Mouse (Mus musculus) kidney, postnatal 14 days (tissue): Measurements from ENCODE around the gene Ccdc78.
A peak's percentile ranks its signal among the peaks of the same experiment; 100 is the strongest.
"Not testable (repeated sequence)": the region's sequence is repeated elsewhere in the genome, so short reads cannot be mapped to it uniquely, and the experiment has no call there.

Experiments used
- DNase-seq: peaks from one replicate; pipeline ENCODE4 v3.0.0; 2022; ENCODE audit warnings: mixed read lengths

The Ccdc78 gene

DNA sequence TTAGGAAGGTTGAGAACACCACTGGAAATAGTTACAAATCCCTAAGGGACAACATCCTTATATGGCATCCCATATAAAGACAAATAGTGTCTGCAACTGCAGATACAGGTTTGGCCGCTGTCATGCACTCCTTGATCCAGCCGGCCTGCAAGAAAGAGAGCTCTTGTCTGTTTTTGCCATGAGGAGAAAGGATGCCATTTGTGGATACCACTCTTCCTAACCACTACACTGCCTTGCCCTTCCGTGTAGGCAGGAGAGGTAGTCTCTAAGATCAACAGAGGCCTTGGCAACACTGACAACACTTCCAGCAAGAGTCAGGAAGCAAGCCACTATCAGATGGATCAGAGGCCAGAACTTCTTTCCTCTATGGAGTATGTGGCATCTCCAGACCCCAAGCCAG is at the start of gene Ccdc78:
Gene Ccdc78 (plus strand): TSS at position 301 of the 400 bp plus-strand sequence.
- no peak for DNase-seq

DNA sequence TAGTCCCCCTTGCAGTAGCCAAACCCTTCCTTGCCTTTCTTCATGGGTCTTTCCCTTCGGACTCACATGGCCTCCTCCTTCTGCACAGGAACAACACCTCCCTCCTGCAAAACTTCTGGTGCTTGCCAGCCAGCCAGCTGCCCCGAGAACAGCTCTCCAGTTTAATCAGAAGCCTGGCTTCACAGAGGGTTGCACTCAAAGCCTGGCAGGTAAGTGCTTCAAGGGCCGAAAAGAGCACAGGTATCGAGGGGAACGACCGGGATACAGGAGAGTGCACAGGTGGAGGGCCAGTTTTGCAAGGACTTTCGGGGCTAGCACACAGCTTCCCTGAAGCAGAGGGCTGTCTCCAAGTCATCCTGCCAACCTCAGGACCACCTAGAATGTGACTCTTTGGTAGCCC is 47.5 kb upstream of the Ccdc78 start:
- DNase-seq = no peak

DNA sequence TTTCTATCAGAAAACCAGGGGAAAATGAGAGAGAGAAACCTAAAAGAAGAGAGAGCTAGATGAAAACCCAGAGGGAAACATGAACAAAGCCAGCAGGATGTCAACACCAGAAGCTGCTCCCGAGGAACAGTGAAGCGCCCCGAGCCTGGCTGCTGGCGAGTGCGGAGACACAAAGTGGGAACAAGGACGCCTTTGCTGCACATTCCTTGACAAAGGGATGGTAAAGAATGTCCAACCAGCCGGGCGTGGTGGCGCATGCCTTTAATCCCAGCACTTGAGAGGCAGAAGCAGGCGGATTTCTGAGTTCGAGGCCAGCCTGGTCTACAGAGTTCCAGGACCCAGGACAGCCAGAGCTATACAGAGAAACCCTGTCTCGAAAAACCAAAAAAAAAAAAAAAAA is 44.9 kb upstream of the Ccdc78 start:
- not testable (repeated sequence) for DNase-seq

DNA sequence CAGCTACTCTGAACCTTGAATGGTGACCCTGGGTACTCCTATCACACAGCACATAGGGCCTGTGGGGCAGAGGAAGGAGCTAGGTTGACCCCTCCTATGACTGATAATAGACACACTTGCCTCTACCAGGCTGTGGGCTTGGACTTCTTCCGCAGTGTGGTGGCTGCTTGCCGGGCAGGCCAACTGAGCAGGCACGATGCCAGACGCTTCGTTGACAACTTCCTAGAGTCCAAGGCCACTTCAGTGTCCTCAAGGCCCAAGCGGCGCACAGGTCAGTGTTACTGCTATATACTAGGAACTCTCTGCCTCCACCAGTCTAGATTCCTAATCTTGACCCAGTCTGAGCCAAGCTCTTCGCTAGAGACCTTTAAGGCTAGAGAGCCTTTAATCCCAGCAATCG is 42.5 kb upstream of the Ccdc78 start:
- DNase-seq = no peak

DNA sequence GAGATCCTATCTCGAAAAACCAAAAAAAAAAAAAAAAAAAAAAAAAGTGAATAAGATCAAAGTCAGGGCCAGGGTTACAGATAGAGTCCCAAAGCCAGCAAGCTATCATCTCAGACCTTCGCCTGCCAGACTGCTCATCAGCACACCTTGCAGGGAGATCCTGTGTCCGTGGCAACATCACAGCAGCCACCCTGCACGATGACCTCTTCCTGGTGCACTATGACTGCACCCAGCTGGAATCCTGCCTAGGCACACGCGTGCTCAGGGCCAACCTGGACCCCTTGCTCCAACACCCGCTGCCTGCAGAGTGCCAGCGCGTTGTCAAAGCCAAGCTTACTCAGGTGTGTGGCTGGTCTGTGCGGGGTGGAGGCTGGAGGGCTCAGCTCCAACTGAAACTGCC is 42.1 kb upstream of the Ccdc78 start:
- no peak for DNase-seq

DNA sequence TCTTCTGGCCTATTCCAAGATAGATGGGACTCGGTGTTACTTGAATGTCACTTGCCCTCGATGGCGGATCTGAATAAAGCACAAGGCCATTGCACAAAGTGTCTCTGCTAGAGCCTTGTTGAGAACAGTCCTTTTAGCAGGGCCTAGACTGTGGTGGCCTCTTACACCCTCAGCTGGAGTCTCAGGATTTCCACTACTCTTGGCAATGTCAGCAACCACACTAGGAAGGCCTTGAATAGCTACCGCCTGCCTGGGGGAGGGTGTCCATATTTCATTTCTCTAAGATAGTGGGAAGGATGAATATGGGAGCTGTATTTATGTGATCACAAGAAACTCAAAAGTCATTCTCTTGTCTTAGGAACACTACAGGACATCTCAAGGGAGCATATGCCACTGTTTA is 38.1 kb upstream of the Ccdc78 start:
- DNase-seq = no peak

DNA sequence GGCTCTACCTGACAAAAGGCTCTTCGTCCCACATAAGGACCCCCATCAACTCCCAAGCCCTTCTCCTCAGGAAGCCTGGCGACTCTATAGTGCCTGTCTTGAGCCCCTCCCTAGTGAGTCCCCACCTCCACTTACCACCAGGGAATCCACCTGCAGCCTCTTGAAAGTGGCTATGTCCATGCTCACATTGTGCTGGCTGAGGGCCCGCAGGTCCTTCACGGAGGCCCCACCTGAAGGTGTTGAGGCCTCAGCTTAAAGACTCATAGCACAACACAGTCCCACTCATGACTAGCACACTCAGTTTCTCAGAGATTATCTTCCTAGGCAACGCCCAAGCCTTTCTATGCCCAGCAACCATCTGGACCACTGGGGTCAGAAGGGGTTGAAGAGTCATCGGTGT is 37.1 kb upstream of the Ccdc78 start:
- DNase-seq = no peak

DNA sequence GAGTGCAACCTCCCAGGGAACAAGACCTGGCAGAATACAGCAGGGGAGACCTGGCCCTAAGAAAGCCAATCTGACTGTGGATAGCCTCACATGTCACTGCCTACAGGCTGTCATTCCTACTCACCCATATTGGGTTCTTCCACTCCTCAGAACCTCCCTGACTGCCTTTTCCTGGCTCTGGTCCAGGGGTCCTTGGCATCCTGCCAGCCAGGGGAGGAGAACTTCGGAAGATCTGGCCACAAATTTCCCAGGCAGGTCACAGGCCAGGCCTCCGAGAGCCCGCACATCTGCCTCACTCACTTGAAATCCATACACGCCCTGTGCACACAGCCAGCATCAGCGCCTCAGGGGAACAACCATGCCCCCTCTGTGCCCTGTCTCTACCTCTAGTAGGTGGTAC is 34.9 kb upstream of the Ccdc78 start:
- DNase-seq = peak; percentile 59

DNA sequence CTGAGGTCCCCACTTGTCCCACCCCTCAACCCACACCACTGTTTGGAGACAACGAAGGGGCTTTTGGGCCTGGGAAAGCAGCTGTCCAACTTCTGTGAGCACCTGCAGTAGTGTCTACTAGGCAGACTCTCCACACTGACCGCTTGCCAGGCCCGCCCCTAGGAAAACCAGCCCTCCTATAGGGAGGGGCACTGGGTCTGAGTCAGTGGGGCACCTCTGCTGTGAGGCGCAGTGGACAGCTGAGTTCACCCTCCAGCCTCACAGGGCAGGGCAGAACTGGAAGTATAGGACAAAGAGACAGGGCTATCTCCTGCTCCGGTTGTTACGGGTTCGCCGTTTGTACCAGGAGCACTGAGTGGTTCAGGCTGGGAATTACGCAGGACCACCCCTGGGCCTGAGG is 32.1 kb upstream of the Ccdc78 start, which contains the start of gene Msln:
Gene Msln (minus strand): TSS at position 138 of the 400 bp plus-strand sequence.
- DNase-seq = no peak

DNA sequence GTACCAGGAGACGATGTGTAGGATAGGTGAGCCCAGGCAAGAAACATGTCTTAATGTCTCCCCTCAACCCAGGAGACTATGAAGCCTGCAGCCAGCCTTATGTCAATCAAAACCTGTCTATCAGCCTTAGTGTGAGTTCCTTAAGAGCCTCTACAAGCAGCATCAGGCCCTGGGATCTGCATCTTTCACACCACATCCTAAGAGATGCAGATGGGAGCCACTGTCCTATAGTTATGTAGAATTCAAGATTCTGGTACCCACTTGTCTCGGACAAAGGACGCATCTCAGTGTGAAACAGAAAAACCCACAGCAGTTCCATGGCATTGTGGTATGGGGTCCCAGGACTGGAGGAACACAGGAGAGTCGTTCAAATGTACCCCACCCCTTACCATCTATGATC is 31.3 kb upstream of the Ccdc78 start:
- no peak for DNase-seq

DNA sequence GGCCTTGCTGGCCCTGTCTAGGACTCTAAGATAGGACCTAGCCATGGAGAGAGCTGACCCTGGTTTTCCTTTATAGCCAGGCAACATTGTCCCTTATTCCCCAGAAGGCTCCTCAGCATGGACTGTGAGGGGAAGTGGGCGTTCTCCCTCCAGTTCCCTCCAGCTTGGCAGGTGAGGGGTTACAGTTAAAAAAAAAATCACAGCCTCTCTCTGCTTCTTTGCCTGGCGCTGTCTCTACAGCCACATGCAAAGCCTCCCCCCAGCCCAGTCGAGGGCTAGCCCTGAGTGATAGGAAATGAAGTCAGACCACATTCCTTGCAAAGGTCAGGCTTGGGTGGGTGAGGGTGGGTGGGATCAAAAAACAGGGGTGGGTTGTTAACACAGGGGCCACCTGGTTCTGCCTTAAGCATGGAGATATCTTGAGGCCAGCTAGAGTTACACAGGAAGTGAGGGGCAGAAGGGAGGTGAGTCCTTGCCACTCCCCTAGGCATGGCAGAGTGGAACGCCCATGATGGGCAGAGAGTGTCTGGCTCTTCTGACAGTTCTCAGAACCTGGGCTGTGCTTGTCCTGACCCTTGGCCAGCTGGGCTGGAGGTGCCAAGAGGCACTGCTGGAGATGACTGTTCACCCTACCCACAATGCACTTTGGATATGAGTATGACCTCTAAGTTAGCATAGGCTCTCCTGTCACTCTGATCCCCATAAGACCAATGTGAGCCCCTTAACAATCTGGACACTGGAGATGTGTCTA is 30.6 kb upstream of the Ccdc78 start:
- DNase-seq = no peak

DNA sequence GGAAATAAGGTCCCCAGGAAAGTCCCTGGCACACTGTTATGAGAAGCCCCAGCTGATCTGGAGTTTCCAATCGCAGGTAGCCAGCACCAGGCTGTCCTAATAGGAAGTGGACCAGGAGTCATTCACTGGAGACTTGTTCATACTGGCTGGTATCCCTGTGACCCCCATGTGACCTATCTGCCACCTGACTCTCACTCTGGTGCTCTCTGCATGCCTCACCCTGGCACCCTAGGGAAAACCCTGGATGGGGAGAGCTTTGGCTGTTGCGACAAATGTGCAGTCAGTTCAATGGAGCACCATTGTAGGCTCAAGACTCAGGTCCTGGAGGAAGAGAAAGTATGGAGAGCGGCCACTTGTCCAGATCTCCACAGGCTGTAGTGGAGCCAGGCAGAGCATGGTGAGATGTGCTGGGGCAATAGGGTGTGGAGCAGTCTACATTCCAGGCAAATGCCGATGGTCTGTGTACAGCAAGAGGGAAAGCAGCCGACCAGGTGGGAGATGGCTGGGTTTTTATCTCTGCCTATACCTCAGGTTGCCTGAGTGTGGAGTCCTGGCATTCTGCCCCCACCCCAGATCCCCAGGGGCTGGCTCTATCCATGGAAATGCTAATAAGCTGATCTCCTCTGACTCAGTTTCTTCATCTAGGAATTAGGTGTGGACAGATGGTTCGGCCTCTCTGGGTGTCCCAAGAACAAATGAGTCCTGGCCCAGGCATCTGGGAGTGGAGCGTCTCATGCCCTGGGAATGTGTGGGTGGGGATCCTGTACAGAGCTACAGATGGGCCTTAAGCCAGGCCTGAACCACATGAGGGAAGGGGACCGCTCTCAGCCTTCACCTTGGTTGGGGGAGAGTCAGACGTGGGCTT is 29.8 kb upstream of the Ccdc78 start:
- DNase-seq = no peak

DNA sequence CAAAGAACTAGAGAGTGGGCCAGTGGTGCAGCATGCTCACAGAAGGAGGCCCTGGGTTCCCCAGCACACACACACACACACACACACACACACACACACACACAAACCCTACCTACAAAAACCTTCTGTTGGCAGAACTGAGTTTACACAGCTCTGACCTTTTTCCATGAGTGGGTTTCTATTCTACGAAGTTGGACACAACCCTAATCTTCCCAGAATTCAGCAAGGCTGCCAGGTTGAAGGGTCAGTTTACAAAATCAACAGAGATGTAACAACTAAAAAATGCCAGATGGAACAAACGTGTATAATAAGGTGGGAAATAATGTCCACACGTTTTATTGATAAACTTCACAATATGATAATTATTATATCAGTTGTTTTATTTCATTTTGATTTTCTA is 28.7 kb upstream of the Ccdc78 start:
- DNase-seq = no peak

DNA sequence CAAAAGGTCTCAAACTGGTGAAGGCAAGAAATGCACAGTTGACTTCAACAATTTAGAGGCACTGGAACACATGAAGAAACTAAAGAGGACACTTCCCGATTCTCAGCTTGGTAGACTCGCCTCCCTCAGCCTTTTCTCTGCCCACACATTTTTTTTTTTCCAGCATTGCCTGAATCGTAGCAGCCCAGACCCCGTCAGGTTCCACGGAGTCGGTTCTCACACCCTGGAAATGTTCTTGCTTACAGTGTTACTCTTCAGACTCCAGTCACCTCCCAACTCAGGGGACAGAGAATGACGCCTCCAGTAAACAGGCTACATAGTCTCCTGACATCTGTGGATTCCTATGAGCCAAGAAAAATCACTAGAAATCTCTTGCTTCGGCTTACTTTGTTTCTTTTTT is 26.2 kb upstream of the Ccdc78 start:
- no peak for DNase-seq

DNA sequence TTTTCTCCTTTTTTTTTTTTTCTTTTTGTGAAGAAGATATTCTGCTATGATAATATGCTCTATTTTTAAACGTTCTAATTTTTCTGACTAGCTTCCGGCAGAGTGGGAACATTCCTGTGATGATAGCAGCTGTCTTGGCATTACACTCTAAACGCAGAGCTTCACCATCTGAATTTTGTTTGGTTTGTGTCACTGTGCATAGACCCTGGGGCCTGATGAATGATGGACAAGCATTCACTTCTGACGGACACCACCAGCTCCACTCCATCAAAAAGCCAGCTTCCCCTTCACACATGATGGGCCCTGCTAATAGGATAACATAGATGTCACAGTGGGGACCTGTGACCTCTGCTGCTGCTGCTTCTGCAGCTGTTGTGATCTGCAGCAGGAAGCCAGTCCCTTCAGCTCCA is 24.8 kb upstream of the Ccdc78 start:
- peak; percentile 30 for DNase-seq

DNA sequence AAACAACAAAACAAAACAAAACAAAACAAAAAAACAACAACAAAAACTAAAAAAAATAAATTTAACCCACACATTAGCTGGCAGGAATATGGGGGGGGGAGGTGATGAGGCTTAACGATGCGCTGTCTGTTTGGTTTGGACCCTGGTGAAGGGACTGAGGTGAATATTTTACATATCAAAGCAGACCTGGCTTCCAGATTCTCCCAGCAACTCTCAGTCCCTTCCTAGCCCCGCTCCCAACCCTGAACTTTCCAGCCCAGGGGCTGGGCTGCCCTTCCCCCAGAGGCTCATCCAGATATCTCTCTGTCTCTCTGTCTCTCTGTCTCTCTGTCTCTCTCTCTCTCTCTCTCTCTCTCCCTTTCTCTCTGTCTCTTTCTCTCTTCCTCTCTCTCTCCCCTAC is 23.8 kb upstream of the Ccdc78 start:
- DNase-seq = no peak

DNA sequence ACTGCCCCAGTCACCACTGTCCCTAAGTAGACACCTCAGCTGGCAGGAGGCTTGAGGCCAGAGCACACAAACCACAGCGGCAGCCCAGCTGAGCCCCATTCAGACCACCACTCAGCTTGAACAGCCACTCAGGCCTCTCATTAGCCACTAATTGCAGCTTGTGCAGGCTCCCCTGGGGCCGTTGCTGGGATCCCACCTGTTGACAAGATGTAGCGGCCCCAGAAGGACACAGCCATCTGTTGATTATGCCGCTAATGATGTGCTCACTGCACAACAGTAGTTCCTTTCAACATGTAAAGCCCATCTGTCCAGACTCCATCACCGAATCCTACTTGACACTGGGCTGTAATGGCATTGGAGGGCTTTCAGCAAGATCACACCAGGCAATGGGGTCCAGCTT is 20.5 kb upstream of the Ccdc78 start:
- DNase-seq = no peak

DNA sequence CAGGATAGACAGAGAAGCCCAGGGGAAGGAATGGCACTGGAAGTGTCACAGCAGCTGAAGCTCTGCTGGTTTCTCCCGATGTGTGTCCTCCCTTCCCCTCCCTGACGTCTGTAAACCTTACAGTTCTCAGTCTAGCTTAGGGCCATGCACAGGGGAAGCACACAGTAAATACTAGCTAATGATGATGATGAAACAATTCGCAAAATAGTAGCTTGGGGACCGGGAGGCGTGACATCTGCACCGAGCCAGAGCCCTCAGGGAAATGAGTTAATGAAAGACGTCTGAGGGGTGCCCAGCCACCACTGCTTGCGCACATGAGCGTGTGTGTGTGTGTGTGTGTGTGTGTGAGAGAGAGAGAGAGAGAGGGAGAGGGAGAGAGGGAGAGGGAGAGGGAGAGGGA is 17.0 kb upstream of the Ccdc78 start:
- no peak for DNase-seq

DNA sequence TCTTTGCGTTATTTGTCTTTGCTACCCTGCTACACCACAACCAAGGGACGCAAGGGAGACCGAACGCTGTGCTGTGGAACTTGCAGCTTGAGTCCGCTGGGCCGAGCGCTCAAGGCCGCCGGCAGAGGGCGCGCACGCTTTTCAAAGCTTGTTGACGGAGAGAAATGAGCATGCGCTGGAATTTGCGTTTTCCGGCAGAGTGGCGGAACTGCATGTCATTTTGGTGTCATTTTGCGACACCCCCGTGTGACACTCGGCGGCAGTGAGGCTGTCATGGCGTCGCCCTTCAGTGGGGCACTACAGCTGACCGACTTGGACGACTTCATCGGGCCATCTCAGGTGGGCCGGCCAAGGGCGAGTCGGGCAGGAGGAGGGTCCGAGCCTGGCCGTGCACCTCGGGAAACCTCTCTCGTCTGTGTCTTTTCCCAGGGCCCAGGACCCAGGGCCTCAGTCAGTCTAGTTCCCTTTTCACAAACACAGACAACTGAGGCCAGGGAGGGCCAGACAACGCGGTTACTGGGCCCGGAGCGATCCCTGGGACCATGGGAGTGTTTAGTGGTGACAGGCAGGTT is 12.7 kb upstream of the Ccdc78 start, which contains the start of gene Narfl:
Gene Narfl (plus strand): TSS at position 228 of the 572 bp plus-strand sequence.
- peak; percentile 97 for DNase-seq

DNA sequence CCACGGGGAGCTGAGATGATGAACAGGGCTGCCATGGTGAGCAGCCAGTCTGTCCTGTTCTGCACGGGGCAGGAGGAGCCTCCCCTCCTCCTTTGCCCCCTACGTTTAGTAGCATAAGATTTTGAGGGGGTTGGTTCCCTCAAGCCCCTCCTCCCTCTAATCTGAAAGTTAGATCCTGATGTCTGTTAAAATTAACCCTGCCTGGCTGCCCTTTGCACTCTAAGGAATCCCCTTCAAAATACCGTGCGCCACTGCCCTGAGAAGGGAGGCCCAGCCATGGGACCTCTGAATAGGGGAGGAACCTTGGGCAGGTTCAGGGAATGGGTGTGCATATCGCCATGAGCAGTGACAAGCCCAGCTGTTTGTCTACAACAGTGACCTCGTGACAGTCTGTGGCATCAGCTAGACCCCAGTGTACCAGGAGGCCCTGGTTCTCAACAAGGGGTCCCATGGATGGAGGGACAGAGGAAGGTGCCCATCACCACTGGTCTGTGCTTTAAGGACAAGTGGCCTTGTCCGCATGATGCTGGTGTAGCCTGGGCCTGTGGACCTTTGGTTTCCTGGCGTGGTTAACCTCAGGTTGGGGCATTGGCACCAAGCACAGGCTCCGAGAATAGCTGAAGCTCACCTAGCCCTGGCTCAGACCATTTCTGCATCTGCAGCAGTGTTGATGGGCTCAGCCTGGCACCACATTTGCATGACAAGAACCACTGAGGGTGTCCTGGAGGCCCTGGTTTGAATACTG is 10.9 kb upstream of the Ccdc78 start:
- DNase-seq = peak; percentile 50

DNA sequence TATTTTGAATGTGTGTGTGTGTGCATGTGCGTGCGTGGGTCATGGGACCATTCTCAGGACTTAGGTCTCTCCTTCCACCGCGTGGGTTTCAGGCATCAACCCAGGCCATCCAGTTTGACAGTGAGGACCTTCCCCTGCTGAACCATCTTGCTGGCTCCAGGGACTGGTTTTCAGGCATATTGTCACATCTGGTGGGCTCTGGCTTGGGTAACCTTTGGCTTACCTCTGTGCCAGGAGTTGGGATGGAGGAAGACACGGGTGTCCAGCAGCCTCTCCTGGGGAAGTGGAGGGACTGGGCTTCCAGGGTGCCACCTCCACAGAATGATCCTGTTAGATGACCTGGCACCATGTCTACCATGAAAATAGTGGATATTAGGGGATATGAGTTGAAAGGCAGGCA is 8.4 kb upstream of the Ccdc78 start:
- DNase-seq = no peak

DNA sequence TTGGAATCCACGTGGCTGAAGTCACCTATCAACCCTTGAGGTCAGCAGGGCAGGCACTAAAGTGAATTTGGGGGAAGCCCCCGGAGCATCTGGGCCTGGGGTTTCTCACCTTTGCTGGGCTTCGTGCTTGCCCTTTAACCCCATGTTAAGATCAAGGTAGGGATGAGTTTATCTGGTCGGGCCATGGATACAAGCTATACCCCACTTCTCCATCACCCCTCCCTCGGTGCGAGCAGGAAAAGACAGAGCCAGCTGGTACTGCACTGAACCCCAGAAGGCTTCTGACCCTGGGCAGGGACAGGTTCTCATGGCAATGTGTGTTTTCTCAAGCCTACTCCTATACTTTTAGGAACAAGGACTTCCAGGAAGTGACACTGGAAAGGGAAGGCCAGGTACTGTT is 5.0 kb upstream of the Ccdc78 start:
- DNase-seq = no peak

DNA sequence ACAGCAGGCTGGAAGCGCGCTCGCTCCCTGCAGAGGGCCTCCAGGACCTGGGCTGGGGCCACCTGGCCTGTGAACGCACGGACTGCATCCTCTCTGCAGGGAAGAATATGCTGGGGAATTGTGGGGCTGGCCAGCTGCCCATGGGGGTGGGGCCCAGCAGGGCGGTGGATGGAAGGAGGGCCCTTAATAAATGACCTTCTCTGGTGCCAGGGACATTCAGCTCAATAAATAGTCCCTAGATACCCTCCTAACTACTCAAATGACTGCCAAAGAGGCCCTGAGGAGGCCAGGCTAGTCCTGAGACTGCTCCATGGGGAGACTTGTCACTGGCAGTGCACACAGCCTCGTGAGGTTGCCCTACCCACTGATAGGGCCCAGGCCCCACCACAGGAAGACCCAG is 3.3 kb upstream of the Ccdc78 start:
- DNase-seq = no peak
